Mouse (Mus musculus) embryonic fibroblast, embryonic 13.5 days (primary cell): ENCODE results near the gene Cnst.

Experiments
- CTCF ChIP-seq: IDR thresholded peaks from 2 replicates; pipeline ENCODE4 v1.5.1; 2011; ENCODE audit warnings: mild to moderate bottlenecking, control low read depth, low read length, moderate library complexity, borderline replicate concordance; ENCODE audit not compliant: insufficient read depth
- POLR2A ChIP-seq: IDR thresholded peaks from 2 replicates; pipeline ENCODE4 v1.6.1; 2011; ENCODE audit warnings: low read depth, mild to moderate bottlenecking, control low read depth, low read length, moderate library complexity

GRCm38 (mm10) chr1:179677031-179677430 lies 130.9 kb downstream of the Cnst start:
- no peak for TF ChIP-seq POLR2A
- no peak for TF ChIP-seq CTCF
